Mouse (Mus musculus) stomach, postnatal 0 days (tissue): Measurements from ENCODE around the gene Prkaa1. TPM values are rescaled to one million over a fixed set of nuclear protein-coding genes. Genes with fewer than 3 reads are reported as not detected.

Source experiments
- ATAC-seq: fragments of 200-750 bp; cut with Nextera tagmentation; 2 replicates; pipeline ENCODE4 v1.8.0; 2017; ENCODE audit not compliant: low FRiP score, low TSS enrichment
- DNase-seq: peaks from one replicate; pipeline ENCODE4 v3.0.0-alpha.2; 2016; ENCODE audit warnings: low spot score
- H3K27ac ChIP-seq: fragments of 300-500 bp; sonication (generic); replicated peaks from 2 replicates; pipeline ENCODE4 v1.5.1; 2014; ENCODE audit warnings: mild to moderate bottlenecking, control low read depth
- H3K27me3 ChIP-seq: fragments of 300-500 bp; sonication (generic); 2 replicates; pipeline ENCODE4 v1.6.1; 2014; ENCODE audit warnings: low read length; ENCODE audit not compliant: control insufficient read depth, insufficient read depth
- H3K36me3 ChIP-seq: fragments of 300-500 bp; sonication (generic); 2 replicates; pipeline ENCODE4 v1.6.1; 2014; ENCODE audit warnings: low read length, mixed read lengths; ENCODE audit not compliant: control insufficient read depth, insufficient read depth
- H3K4me1 ChIP-seq: fragments of 300-500 bp; sonication (generic); replicated peaks from 2 replicates; pipeline ENCODE4 v1.6.1; 2014; ENCODE audit warnings: antibody characterized with exemption; ENCODE audit not compliant: control insufficient read depth, insufficient read depth
- H3K4me2 ChIP-seq: fragments of 300-500 bp; sonication (generic); replicated peaks from 2 replicates; pipeline ENCODE4 v1.6.1; 2014; ENCODE audit warnings: low read depth, mild to moderate bottlenecking, control low read depth, moderate library complexity
- H3K4me3 ChIP-seq: fragments of 300-500 bp; sonication (generic); 2 replicates; pipeline ENCODE4 v1.5.1; 2014; ENCODE audit warnings: low read depth, low read length, control low read depth
- H3K9ac ChIP-seq: fragments of 300-500 bp; sonication (generic); 2 replicates; pipeline ENCODE4 v1.6.1; 2014; ENCODE audit warnings: mild to moderate bottlenecking, low read length, control low read depth, mixed read lengths
- H3K9me3 ChIP-seq: fragments of 300-500 bp; sonication (generic); 2 replicates; pipeline ENCODE4 v1.6.1; 2016; ENCODE audit warnings: low read length; ENCODE audit not compliant: control insufficient read depth
- CTCF ChIP-seq: IDR thresholded peaks from 2 replicates; pipeline ENCODE4 v1.5.1; 2016; ENCODE audit warnings: antibody characterized with exemption, low read depth, mild to moderate bottlenecking, moderate library complexity
- EP300 ChIP-seq: optimal IDR thresholded peaks from 2 replicates; pipeline ENCODE3; 2016; ENCODE audit warnings: antibody characterized with exemption
- WGBS: fragments of 180-500 bp; shearing (Covaris S2); extraction: QIAGEN DNeasy Blood & Tissue Kit; methylation state at CpG from one replicate; pipeline ENCODE4 v1.1.7; 2014; 5-methylcytosine and 5-hydroxymethylcytosine counted together
- polyA plus RNA-seq: library from polyadenylated mRNA; unstranded; fragments of >200 nt; fragmentation: Nextera tagmentation; extraction: Ambion mirVana; gene quantifications from 2 replicates; pipeline ENCODE4 v1.2.1, GENCODE M21; 2015

The Prkaa1 gene
- polyA plus RNA-seq, 1 experiment from 2014 or later, result 13.7 TPM

- H3K9ac ChIP-seq, result peak overlapping the region; percentile 98
- ATAC-seq, result peak; percentile 1; the same call in 1 of the 2 replicates
- TF ChIP-seq CTCF (no peak), EP300 (no peak)
- no peaks in the 10 kb centered on the region; the same call in 1 of the 2 replicates for H3K4me1 ChIP-seq
- H3K4me2 ChIP-seq, result peak overlapping the region; percentile 68
- DNase-seq, result no peak
- peaks cover 10% of the 10 kb centered on the region; the same call in 1 of the 2 replicates for H3K36me3 ChIP-seq
- peak overlapping the region; percentile 92 for H3K4me3 ChIP-seq
- WGBS, result 1% methylated on average over 22 of the region's 22 CpGs
- no peaks in the 10 kb centered on the region for H3K9me3 ChIP-seq
- H3K27ac ChIP-seq, result peak overlapping the region; percentile 91
- no peaks in the 10 kb centered on the region for H3K27me3 ChIP-seq
Measured at GRCm38 (mm10) chr15:5117031-5117601, 26.5 kb upstream of the Prkaa1 start.

GRCm38 (mm10) chr15:5118626-5119025 is 25.0 kb upstream of the Prkaa1 start:
- H3K36me3 ChIP-seq, result peaks cover 10% of the 10 kb centered on the region; the same call in 1 of the 2 replicates
- DNase-seq (no peak), ATAC-seq (no peak)
- H3K4me2 ChIP-seq, result no peak overlapping the region
- no peaks in the 10 kb centered on the region for H3K9me3 ChIP-seq
- H3K9ac ChIP-seq, result no peak overlapping the region
- no peak for TF ChIP-seq EP300
- TF ChIP-seq CTCF, result no peak
- no peak overlapping the region for H3K27ac ChIP-seq
- no peaks in the 10 kb centered on the region for H3K27me3 ChIP-seq
- no peak overlapping the region for H3K4me3 ChIP-seq
- no peaks in the 10 kb centered on the region; the same call in 1 of the 2 replicates for H3K4me1 ChIP-seq
- 87% methylated on average over 9 of the region's 9 CpGs for WGBS

- no peaks in the 10 kb centered on the region for H3K27me3 ChIP-seq
- WGBS, result 93% methylated on average over 2 of the region's 2 CpGs
- H3K4me3 ChIP-seq, result no peak overlapping the region
- DNase-seq, result no peak
- no peaks in the 10 kb centered on the region for H3K9me3 ChIP-seq
- no peaks in the 10 kb centered on the region; the same call in 1 of the 2 replicates for H3K4me1 ChIP-seq
- no peak for ATAC-seq
- TF ChIP-seq EP300, result no peak
- no peak for TF ChIP-seq CTCF
- peaks cover 10% of the 10 kb centered on the region; the same call in 1 of the 2 replicates for H3K36me3 ChIP-seq
- H3K27ac ChIP-seq, result no peak overlapping the region
- H3K4me2 ChIP-seq, result no peak overlapping the region
- no peak overlapping the region for H3K9ac ChIP-seq
Measured at GRCm38 (mm10) chr15:5119192-5119591, 24.5 kb upstream of the Prkaa1 start.

GRCm38 (mm10) chr15:5119707-5120106 is 24.0 kb upstream of the Prkaa1 start:
- ATAC-seq (no peak), DNase-seq (no peak)
- TF ChIP-seq CTCF (peak; percentile 56), EP300 (no peak)
- H3K4me1 ChIP-seq, result no peaks in the 10 kb centered on the region; the same call in 1 of the 2 replicates
- H3K27me3 ChIP-seq, result no peaks in the 10 kb centered on the region
- H3K36me3 ChIP-seq, result peaks cover 10% of the 10 kb centered on the region; the same call in 1 of the 2 replicates
- WGBS, result 92% methylated on average over 2 of the region's 2 CpGs
- H3K9ac ChIP-seq, result no peak overlapping the region
- no peak overlapping the region for H3K4me3 ChIP-seq
- no peaks in the 10 kb centered on the region for H3K9me3 ChIP-seq
- H3K4me2 ChIP-seq, result no peak overlapping the region
- no peak overlapping the region for H3K27ac ChIP-seq

- no peak for DNase-seq
- Histone ChIP-seq H3K27me3 (no peaks in the 10 kb centered on the region), H3K9me3 (no peaks in the 10 kb centered on the region), H3K9ac (no peak overlapping the region), H3K4me3 (no peak overlapping the region), H3K27ac (0 out of 2 replicates have a peak overlapping the region, but pooled peaks have one; percentile 6), H3K4me2 (no peak overlapping the region), H3K4me1 (no peaks in the 10 kb centered on the region; the same call in 1 of the 2 replicates), H3K36me3 (peaks cover 10% of the 10 kb centered on the region; the same call in 1 of the 2 replicates)
- WGBS, result 84% methylated on average over 12 of the region's 12 CpGs
- ATAC-seq, result no peak
- no peak for TF ChIP-seq EP300
- TF ChIP-seq CTCF, result no peak
Measured at GRCm38 (mm10) chr15:5121535-5122313, 21.9 kb upstream of the Prkaa1 start.

- Histone ChIP-seq H3K9ac (no peak overlapping the region), H3K27ac (no peak overlapping the region), H3K4me3 (no peak overlapping the region), H3K9me3 (no peaks in the 10 kb centered on the region), H3K36me3 (no peaks in the 10 kb centered on the region; the same call in 1 of the 2 replicates), H3K4me1 (no peaks in the 10 kb centered on the region), H3K4me2 (no peak overlapping the region), H3K27me3 (no peaks in the 10 kb centered on the region)
- TF ChIP-seq CTCF (no peak), EP300 (no peak)
- 69% methylated on average over 4 of the region's 4 CpGs for WGBS
- DNase-seq (no peak), ATAC-seq (no peak)
Measured at GRCm38 (mm10) chr15:5126456-5126855, 17.2 kb upstream of the Prkaa1 start.
